Mouse (Mus musculus): ENCODE measurements around the gene Sphk1.

DNA sequence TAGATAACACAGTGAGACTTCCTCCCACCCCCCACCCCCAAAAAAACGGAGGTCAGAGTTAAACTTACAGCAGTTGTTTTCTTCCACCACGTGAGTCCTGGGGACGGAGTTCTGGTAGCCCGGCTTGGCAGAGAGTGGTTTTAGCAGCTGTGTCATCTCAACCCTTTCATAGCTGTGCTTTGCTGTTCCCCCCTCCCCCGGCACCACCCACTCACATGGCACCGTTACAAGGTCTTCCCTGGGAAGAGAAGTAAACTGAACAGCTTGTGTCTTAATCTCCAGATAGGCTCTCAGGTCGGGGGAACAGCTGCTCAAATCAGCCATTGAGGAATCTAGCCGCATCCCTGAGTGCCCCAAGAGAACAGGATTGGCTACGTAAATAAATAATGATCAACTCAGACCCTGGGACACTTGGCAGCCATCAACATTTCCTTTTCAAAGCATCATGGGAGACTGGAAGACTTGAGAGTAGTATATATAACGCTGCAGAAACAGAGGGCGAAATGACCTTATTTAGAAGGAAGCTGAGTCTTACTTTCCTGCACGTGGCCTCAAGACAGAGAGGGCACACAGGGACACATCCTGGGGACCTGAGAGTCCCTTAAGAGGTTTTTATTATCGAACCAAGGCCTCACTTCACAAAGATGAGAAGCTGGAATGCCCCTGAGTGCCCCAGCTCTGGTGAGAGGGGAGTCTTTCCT is 36.1 kb upstream of the Sphk1 start:
- TF ChIP-seq CTCF (IDR thresholded peaks at IDR 0.05; ENCODE audit: low read depth, low read length): no peak
- no peak for TF ChIP-seq POLR2A (IDR thresholded peaks at IDR 0.05; ENCODE audit: extremely low read depth, insufficient read depth, low read length)
